Mouse (Mus musculus) cerebellum, adult 2 months (tissue): ENCODE measurements around the gene Ift43. TPM values are rescaled to one million over a fixed set of nuclear protein-coding genes. Genes with fewer than 3 reads are reported as not detected.
A peak's percentile ranks its signal among the peaks of the same experiment; 100 is the strongest.

Experiments
- DNase-seq, 2 experiments: peaks; one replicate each; pipeline ENCODE4 v3.0.0; 2021
- H3K27ac ChIP-seq: fragments of 200-500 bp; 2 replicates; pipeline ENCODE4 v1.5.1; 2012; ENCODE audit warnings: low read length, control low read depth, inconsistent platforms; ENCODE audit not compliant: insufficient read depth
- H3K27me3 ChIP-seq: fragments of 200-500 bp; 2 replicates; pipeline ENCODE4 v1.6.1; 2012; ENCODE audit warnings: inconsistent platforms, mild to moderate bottlenecking, low read length, moderate library complexity; ENCODE audit not compliant: control insufficient read depth, insufficient read depth
- H3K4me1 ChIP-seq: fragments of 200-500 bp; 2 replicates; pipeline ENCODE4 v1.6.1; 2011; ENCODE audit warnings: low read length; ENCODE audit not compliant: control insufficient read depth, insufficient read depth
- H3K4me3 ChIP-seq: fragments of 200-500 bp; replicated peaks from 2 replicates; pipeline ENCODE3; 2011; ENCODE audit warnings: mild to moderate bottlenecking, low read depth, low read length, control low read depth; ENCODE audit not compliant: insufficient read depth
- CTCF ChIP-seq: fragments of 200-500 bp; IDR thresholded peaks from 2 replicates; pipeline ENCODE4 v1.5.1; 2011; ENCODE audit warnings: low read depth, mild to moderate bottlenecking, control low read depth, low read length, moderate library complexity, borderline replicate concordance; ENCODE audit not compliant: insufficient read depth
- POLR2A ChIP-seq: fragments of 200-500 bp; IDR thresholded peaks from 2 replicates; pipeline ENCODE4 v1.6.1; 2011; ENCODE audit warnings: low read length, control low read depth, borderline replicate concordance; ENCODE audit not compliant: insufficient read depth
- WGBS: fragments of 180-500 bp; shearing (Covaris S2); methylation state at CpG from one replicate; pipeline ENCODE4 v1.1.7; 2018; 5-methylcytosine and 5-hydroxymethylcytosine counted together
- polyA plus RNA-seq: library from polyadenylated mRNA; depleted of rRNA; stranded (reverse); fragments of >200 nt; gene quantifications from 2 replicates; pipeline ENCODE4 v1.2.3, GENCODE M21; 2012

Gene Ift43
- polyA plus RNA-seq, 1 experiment: 34.9 TPM

DNA sequence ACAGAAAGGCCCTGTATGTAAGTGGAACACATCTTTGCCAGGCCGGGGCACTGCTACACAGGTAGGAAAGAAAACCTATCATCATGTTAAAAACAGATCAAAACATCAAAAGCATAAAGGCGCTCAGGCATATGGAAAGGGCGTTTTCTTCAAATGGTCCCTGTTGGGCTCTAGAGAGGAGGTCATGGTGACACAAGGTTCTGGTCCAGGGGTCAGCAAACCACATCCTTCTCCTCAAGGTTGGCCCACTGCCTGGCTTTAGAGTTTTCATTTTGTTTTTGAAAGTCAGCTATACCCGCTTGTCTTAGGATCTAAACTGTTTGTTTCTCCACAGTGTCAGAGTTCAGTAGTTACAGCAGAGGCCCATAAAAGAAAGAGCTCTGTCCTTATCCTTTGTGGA is 27.2 kb downstream of the Ift43 start:
- Histone ChIP-seq H3K4me1 (0 out of 2 replicates have a peak, but pooled peaks cover 3% of the 10 kb centered on the region), H3K27ac (no peak overlapping the region), H3K27me3 (no peaks in the 10 kb centered on the region), H3K4me3 (no peak overlapping the region)
- 84% methylated on average over 4 of the region's 4 CpGs for WGBS
- no peak for DNase-seq
- no peak for TF ChIP-seq POLR2A
- TF ChIP-seq CTCF: no peak

- no peaks in the 10 kb centered on the region for H3K27me3 ChIP-seq
- no peak for DNase-seq
- no peak overlapping the region for H3K27ac ChIP-seq
- no peak for TF ChIP-seq POLR2A
- peak; percentile 19; the same call in 1 of the 2 replicates for TF ChIP-seq CTCF
- no peak overlapping the region for H3K4me3 ChIP-seq
- 0 out of 2 replicates have a peak, but pooled peaks cover 3% of the 10 kb centered on the region for H3K4me1 ChIP-seq
- WGBS: 99% methylated on average over 2 of the region's 2 CpGs
These were observed 28.3 kb downstream of the Ift43 start for GRCm38 (mm10) chr12:86110637-86111036.

GRCm38 (mm10) chr12:86116295-86116835 is 34.0 kb downstream of the Ift43 start:
- Histone ChIP-seq H3K4me3 (no peak overlapping the region), H3K27me3 (no peaks in the 10 kb centered on the region), H3K27ac (no peak overlapping the region), H3K4me1 (peaks cover 5% of the 10 kb centered on the region)
- 54% methylated on average over 15 of the region's 15 CpGs for WGBS
- peak; percentile 32 to 36 for DNase-seq
- no peak for TF ChIP-seq POLR2A

- Histone ChIP-seq H3K27me3 (no peaks in the 10 kb centered on the region), H3K4me1 (no peaks in the 10 kb centered on the region), H3K4me3 (no peak overlapping the region), H3K27ac (no peak overlapping the region)
- no peak for TF ChIP-seq CTCF
- TF ChIP-seq POLR2A: no peak
- DNase-seq: no peak
- WGBS: 59% methylated on average over 6 of the region's 6 CpGs
These were observed 41.7 kb downstream of the Ift43 start for GRCm38 (mm10) chr12:86124016-86124415.

DNA sequence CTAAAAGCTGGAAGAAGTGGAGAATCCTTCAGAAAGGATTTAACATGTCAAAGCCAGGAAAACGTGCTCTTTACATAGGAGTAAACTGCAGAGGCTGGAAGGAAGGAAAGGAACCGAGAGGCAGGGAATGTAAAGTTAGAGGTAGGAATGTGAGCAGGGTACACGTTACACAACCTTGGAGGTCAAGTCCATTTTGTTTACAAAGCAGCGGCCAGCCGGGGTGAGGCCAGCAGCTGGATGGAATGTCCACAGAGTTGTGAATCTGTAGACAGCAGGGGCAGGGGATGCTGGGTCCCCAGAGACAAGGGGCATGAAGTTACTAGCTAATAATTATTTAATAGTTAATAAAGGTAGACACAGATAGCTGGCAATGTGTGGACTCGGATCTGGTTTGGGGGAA is 45.8 kb downstream of the Ift43 start:
- Histone ChIP-seq H3K27me3 (no peaks in the 10 kb centered on the region), H3K27ac (no peak overlapping the region), H3K4me3 (no peak overlapping the region), H3K4me1 (no peaks in the 10 kb centered on the region; the same call in 1 of the 2 replicates)
- WGBS: 90% methylated on average over 6 of the region's 6 CpGs
- TF ChIP-seq CTCF (no peak), POLR2A (no peak)
- DNase-seq: no peak

DNA sequence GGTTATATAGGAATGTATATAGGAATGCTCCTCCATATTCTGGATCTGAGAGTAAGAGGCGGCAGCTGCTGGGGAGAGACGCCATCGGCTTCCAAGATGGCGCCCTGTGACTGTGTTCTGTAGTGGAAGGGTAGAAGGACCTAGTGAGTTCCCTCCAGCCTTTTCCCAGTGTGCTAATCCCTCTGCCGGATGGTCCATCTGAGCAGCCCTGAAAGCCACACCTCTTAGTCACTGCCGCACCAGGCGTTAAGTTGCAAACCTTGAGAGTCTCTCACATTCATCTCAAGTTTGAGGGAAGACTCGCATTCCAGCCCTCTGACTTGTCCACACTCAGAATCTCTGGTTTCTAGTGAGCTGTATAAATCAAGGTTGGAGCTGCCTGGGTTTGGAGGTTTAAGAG is 46.7 kb downstream of the Ift43 start:
- H3K4me1 ChIP-seq: no peaks in the 10 kb centered on the region; the same call in 1 of the 2 replicates
- no peak overlapping the region for H3K27ac ChIP-seq
- DNase-seq: no peak
- 95% methylated on average over 8 of the region's 8 CpGs for WGBS
- H3K27me3 ChIP-seq: no peaks in the 10 kb centered on the region
- H3K4me3 ChIP-seq: no peak overlapping the region
- TF ChIP-seq POLR2A (no peak), CTCF (no peak)

- WGBS: 88% methylated on average over 10 of the region's 10 CpGs
- no peak for DNase-seq
- TF ChIP-seq CTCF (no peak), POLR2A (no peak)
- Histone ChIP-seq H3K4me1 (no peaks in the 10 kb centered on the region; the same call in 1 of the 2 replicates), H3K27ac (no peak overlapping the region), H3K4me3 (no peak overlapping the region), H3K27me3 (no peaks in the 10 kb centered on the region)
These were observed 47.4 kb downstream of the Ift43 start for GRCm38 (mm10) chr12:86129696-86130095.

DNA sequence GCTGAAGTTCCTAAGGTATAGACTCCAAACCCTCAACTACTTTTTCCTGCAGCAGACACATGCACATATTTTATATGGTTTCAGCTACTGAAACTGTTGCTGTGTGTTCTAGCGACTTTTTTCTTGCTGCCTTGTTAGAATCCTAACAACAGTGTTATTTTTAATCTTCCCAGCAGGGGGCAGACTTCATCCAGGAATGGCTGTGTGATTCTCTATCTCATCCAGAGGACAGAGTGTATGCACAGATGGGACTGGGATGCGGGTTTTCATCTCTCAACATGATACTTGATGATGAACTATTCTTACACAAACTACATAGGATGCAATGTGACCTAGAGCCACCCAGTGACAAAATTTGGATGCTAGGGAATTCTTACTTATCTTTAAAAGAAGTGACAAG is 50.5 kb downstream of the Ift43 start:
- Histone ChIP-seq H3K27me3 (no peaks in the 10 kb centered on the region), H3K27ac (no peak overlapping the region), H3K4me3 (no peak overlapping the region), H3K4me1 (peaks cover 3% of the 10 kb centered on the region; the same call in 1 of the 2 replicates)
- TF ChIP-seq POLR2A: no peak
- peak; percentile 63; the same call in 1 of the 2 replicates for TF ChIP-seq CTCF
- peak; percentile 47 to 81 for DNase-seq
- 1% methylated on average over 2 of the region's 2 CpGs for WGBS
